Mouse (Mus musculus) limb, embryonic 15.5 days (tissue): ENCODE data around the gene Kel. TPM values are rescaled to one million over a fixed set of nuclear protein-coding genes. Genes with fewer than 3 reads are reported as not detected.

Source experiments
- ATAC-seq: fragments of 200-750 bp; cut with Nextera tagmentation; 2 replicates; pipeline ENCODE4 v1.8.0; 2017; ENCODE audit warnings: low read depth, moderate TSS enrichment; ENCODE audit not compliant: insufficient number of reproducible peaks, low FRiP score, low TSS enrichment
- H3K27ac ChIP-seq: fragments of 300-500 bp; sonication (generic); 2 replicates; pipeline ENCODE4 v1.5.1; 2015; ENCODE audit warnings: moderate library complexity, mild to moderate bottlenecking, inconsistent platforms
- H3K27me3 ChIP-seq: fragments of 300-500 bp; sonication (generic); 2 replicates; pipeline ENCODE4 v1.6.1; 2015; ENCODE audit warnings: inconsistent platforms
- H3K36me3 ChIP-seq: fragments of 300-500 bp; sonication (generic); 2 replicates; pipeline ENCODE4 v1.6.1; 2015; ENCODE audit warnings: inconsistent platforms
- H3K4me1 ChIP-seq: fragments of 300-500 bp; sonication (generic); 2 replicates; pipeline ENCODE4 v1.6.1; 2015; ENCODE audit warnings: inconsistent platforms
- H3K4me2 ChIP-seq: fragments of 300-500 bp; sonication (generic); 2 replicates; pipeline ENCODE4 v1.6.1; 2015; ENCODE audit warnings: mild to moderate bottlenecking, inconsistent platforms
- H3K4me3 ChIP-seq: fragments of 300-500 bp; sonication (generic); 2 replicates; pipeline ENCODE4 v1.5.1; 2015; ENCODE audit warnings: mild to moderate bottlenecking, inconsistent platforms
- H3K9ac ChIP-seq: fragments of 300-500 bp; sonication (generic); 2 replicates; pipeline ENCODE4 v1.6.1; 2015; ENCODE audit warnings: inconsistent platforms
- H3K9me3 ChIP-seq: fragments of 300-500 bp; sonication (generic); 2 replicates; pipeline ENCODE4 v1.6.1; 2016; ENCODE audit warnings: inconsistent platforms
- WGBS: fragments of 180-500 bp; shearing (Covaris S2); methylation state at CpG from one replicate; pipeline ENCODE4 v1.1.7; 2015; 5-methylcytosine and 5-hydroxymethylcytosine counted together
- polyA plus RNA-seq: library from polyadenylated mRNA; unstranded; fragments of >200 nt; fragmentation: Nextera tagmentation; extraction: Ambion mirVana; gene quantifications from 2 replicates; pipeline ENCODE4 v1.2.1, GENCODE M21; 2015

Kel gene
- polyA plus RNA-seq, 1 experiment from 2014 or later = 2.2 TPM

DNA sequence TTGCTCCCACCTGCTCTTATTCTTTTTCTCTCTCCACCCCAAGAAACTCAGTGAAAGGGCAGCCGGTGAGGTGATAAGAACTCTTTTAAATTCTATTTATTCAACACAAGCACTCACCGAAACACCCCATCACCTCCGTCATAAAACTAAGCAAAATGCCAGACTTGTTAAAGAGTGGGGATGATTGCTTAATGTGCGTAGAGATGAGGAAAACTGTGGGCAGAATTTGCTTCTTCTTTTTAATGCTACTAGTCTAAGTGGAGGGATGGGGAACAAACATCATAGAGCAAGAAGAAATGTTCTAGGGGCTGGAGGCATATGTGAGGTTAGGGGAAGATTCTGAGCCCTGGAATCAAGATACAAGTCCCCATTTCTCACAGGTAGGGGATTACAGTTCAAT, 61.4 kb downstream of the Kel start:
- no peak overlapping the region for H3K27ac ChIP-seq
- ATAC-seq = no peak
- no peak overlapping the region for H3K4me3 ChIP-seq
- H3K36me3 ChIP-seq = no peaks in the 10 kb centered on the region
- WGBS = 80% methylated on average over 4 of the region's 4 CpGs
- H3K4me2 ChIP-seq = no peak overlapping the region
- no peak overlapping the region for H3K9ac ChIP-seq
- no peaks in the 10 kb centered on the region for H3K9me3 ChIP-seq
- H3K4me1 ChIP-seq = no peaks in the 10 kb centered on the region
- H3K27me3 ChIP-seq = no peaks in the 10 kb centered on the region

DNA sequence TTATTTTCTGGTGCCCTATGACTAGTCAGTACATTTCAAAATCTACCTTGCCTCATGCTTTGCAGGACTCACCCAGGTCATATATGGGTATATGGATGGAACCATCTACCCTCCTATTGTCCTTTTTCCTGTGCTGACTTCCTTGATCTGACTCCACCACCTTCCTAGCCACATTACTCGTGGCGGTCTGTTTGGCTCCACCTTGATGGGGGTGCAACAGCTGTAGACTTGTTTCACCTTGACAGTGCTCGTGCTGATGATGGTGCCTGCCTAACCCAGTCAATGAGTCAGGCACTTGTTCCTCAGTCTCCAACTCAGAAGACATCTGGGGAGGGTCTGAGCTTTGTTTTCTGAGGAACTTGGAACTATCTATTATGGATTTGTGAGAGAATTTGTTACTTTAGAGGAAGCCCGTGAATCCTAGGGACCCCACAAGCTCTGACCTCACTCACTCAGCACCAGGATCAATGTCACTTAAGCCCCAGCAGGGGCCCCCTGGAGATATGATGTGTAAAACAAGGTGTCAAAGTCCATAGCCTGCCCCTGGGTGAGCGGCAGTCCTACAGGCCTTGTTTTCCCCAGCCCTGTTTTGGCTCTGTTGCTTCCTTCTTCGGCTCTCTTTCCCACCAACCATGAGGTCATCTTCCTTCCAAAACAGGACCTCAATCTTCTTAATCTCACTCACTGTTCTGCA, 62.8 kb downstream of the Kel start:
- H3K4me1 ChIP-seq = no peaks in the 10 kb centered on the region
- no peak overlapping the region for H3K27ac ChIP-seq
- no peaks in the 10 kb centered on the region for H3K27me3 ChIP-seq
- no peak overlapping the region for H3K9ac ChIP-seq
- H3K4me2 ChIP-seq = no peak overlapping the region
- H3K4me3 ChIP-seq = no peak overlapping the region
- H3K36me3 ChIP-seq = no peaks in the 10 kb centered on the region
- WGBS = 83% methylated on average over 6 of the region's 6 CpGs
- no peak for ATAC-seq
- no peaks in the 10 kb centered on the region for H3K9me3 ChIP-seq

DNA sequence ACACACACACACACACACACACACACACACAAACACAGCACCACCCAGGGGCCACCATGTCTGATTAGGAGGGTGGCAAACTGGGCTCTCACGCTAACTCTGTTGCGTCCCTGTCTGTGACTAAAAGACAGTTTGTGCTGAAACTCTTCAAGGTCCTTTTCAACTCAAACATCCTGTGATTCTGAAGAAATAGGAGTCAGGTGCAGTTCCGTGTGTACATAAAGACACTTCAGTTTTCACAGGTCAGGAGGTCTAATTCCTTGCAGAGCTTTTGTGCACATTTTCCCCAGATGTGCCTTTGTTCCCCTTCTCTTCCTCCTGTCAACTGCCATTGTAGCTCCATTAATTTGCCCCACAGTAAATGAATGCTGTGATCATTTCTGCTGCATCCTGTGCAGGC, 63.7 kb downstream of the Kel start:
- Histone ChIP-seq H3K27me3 (no peaks in the 10 kb centered on the region), H3K4me2 (no peak overlapping the region), H3K9ac (no peak overlapping the region), H3K4me1 (no peaks in the 10 kb centered on the region), H3K9me3 (no peaks in the 10 kb centered on the region), H3K27ac (no peak overlapping the region), H3K4me3 (no peak overlapping the region), H3K36me3 (no peaks in the 10 kb centered on the region)
- no peak for ATAC-seq
- WGBS = 72% methylated on average over 3 of the region's 3 CpGs

DNA sequence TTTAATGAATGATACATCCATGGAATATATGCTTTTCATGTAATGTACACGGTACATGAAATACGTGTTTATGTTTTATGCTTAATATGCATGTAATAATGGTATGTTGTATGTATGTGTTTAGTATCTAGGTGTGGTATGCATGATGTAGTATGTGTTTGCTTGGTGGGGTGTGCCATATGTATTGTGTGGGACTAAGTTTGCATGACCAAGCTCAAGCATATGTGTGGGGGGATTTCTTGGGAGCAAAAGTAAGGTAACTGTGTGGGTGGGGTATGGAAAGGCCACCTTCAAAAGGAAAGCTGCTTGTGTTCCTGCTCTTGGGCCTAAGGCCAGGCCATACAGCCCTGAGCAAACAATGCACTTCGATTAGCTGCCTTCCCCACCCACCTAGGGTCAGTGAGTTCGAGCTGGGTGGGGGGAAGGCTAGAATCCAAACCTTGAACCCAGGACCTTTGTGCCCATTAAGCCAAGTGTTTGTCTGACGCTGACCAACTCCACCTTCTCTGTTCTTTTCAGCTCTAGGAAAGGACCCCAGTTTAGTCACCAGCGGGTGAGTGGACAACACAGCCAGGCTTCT, 66.1 kb downstream of the Kel start:
- Histone ChIP-seq H3K4me1 (no peaks in the 10 kb centered on the region), H3K27me3 (no peaks in the 10 kb centered on the region), H3K36me3 (no peaks in the 10 kb centered on the region), H3K4me3 (no peak overlapping the region), H3K9me3 (no peaks in the 10 kb centered on the region), H3K9ac (no peak overlapping the region), H3K4me2 (no peak overlapping the region), H3K27ac (no peak overlapping the region)
- 77% methylated on average over 6 of the region's 6 CpGs for WGBS
- no peak for ATAC-seq

DNA sequence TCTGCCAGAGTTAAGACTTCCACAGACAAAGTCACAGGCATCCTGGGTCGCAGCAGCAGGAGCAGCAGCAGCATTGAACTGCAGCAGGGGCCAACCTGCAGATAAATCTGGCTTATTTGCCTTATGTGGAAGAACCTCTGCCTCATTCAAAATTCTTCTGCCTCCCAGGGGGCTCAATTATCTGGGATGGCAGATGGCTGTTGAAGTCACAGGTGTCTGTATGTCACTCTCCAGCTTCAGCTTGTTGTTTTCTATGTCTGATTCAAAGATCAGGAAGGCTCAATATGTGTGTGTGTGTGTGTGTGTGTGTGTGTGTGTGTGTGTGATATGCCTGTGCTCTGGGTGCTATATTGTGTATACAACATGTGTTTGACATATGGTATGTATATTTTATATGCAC, 66.7 kb downstream of the Kel start:
- Histone ChIP-seq H3K27ac (no peak overlapping the region), H3K9me3 (no peaks in the 10 kb centered on the region), H3K4me1 (no peaks in the 10 kb centered on the region), H3K9ac (no peak overlapping the region), H3K27me3 (no peaks in the 10 kb centered on the region), H3K36me3 (no peaks in the 10 kb centered on the region), H3K4me2 (no peak overlapping the region), H3K4me3 (no peak overlapping the region)
- ATAC-seq = no peak
- WGBS = 22% methylated on average over 1 of the region's 1 CpGs

Other genes with a start within 250 kb of the Kel start
- not detected in 2 replicates for gene Prss1, start 245.4 kb downstream of the Kel start, polyA plus RNA-seq
- gene Prss2, start 182.6 kb downstream of the Kel start, polyA plus RNA-seq = not detected in 2 replicates
- gene Ephb6, start 98.9 kb downstream of the Kel start, polyA plus RNA-seq = 22.6 and 22.8 TPM in 2 replicates
- 0.83 and 1.0 TPM in 2 replicates for gene Trpv6, start 67.9 kb downstream of the Kel start, polyA plus RNA-seq
- gene Trpv5, start 23.6 kb downstream of the Kel start, polyA plus RNA-seq = not detected in 2 replicates
- gene Llcfc1, start 19.9 kb downstream of the Kel start, polyA plus RNA-seq = not detected in 2 replicates
- not detected in 2 replicates for gene Olfr459, start 70.8 kb upstream of the Kel start, polyA plus RNA-seq
- not detected in 2 replicates for gene Pip, start 143.2 kb upstream of the Kel start, polyA plus RNA-seq
- not detected in 2 replicates for gene Sval2, start 148.7 kb upstream of the Kel start, polyA plus RNA-seq
- not detected in 2 replicates for gene Sval1, start 247.3 kb upstream of the Kel start, polyA plus RNA-seq